Mouse (Mus musculus) spleen, adult 2 months (tissue): Measurements from ENCODE around the gene Ooep.
"Not testable (repeated sequence)": the region's sequence is repeated elsewhere in the genome, so short reads cannot be mapped to it uniquely, and the experiment has no call there.

Source experiments
- CTCF ChIP-seq: fragments of 200-500 bp; IDR thresholded peaks from 2 replicates; pipeline ENCODE4 v1.5.1; 2011; ENCODE audit warnings: mild to moderate bottlenecking, inconsistent platforms; ENCODE audit not compliant: insufficient read depth, insufficient read length, insufficient replicate concordance; ENCODE audit errors: extremely low read depth
- POLR2A ChIP-seq: fragments of 200-500 bp; IDR thresholded peaks from 2 replicates; pipeline ENCODE4 v1.6.1; 2011; ENCODE audit warnings: low read depth, low read length, inconsistent platforms

DNA sequence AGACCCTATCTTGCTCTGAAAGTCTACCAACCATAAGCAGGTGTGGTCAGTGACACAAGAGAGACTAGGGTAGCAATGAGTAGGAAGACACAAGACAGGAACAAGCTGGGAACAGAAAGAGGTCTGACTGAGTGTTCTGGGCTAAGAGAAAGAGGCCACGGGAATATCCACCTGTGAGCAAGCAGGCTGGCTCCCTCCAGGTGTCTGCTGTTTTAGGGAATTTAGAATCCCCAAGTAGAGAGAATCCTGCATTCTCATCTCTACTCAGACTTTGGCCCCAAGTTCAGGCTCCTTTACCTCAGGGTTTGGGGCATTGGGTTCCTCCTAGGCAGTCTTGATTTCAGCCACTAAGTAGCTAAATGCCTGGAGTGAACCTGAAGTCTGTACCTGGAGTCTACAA lies 51.2 kb downstream of the Ooep start, which contains the start of gene Omt2b:
- TF ChIP-seq CTCF, POLR2A: not testable (repeated sequence)
